Mouse (Mus musculus) gastrocnemius, adult 2 months (tissue): Measurements from ENCODE around the gene Cemip. TPM values are rescaled to one million over a fixed set of nuclear protein-coding genes. Genes with fewer than 3 reads are reported as not detected.

Experiments
- DNase-seq: peaks from one replicate; pipeline ENCODE4 v3.0.0; 2022
- H3K27ac ChIP-seq: fragments of 200-600 bp; 2 replicates; pipeline ENCODE4 v1.8.1; 2022; ENCODE audit warnings: mild to moderate bottlenecking
- H3K4me3 ChIP-seq: fragments of 200-600 bp; 2 replicates; pipeline ENCODE4 v1.8.1; 2022; ENCODE audit warnings: mild to moderate bottlenecking, moderate library complexity
- CTCF ChIP-seq: fragments of 200-600 bp; IDR thresholded peaks from 2 replicates; pipeline ENCODE4 v1.8.1; 2022; ENCODE audit warnings: antibody characterized with exemption, mild to moderate bottlenecking, moderate library complexity
- intact Hi-C: fragments of 180-260 bp; cut with DNase I; formaldehyde crosslinking; loops from one replicate; pipeline ENCODE4 v1.15.1; 2025
- total RNA-seq, 2 experiments: library from RNA; stranded (reverse); gene quantifications; 2 replicates each; pipeline ENCODE4 v1.2.3; 2021

The Cemip gene
- total RNA-seq, 2 experiments from 2014 or later = not detected

- H3K27ac ChIP-seq = peak overlapping the region; percentile 75
- 0 out of 2 replicates have a peak, but pooled peaks have one; percentile 12 for TF ChIP-seq CTCF
- no peak for DNase-seq
- intact Hi-C loops = no loop called here
- no peak overlapping the region for H3K4me3 ChIP-seq
Measured at GRCm38 (mm10) chr7:83966047-83966818, 120.1 kb downstream of the Cemip start.

GRCm38 (mm10) chr7:83965181-83965580 lies 121.1 kb downstream of the Cemip start:
- no peak for TF ChIP-seq CTCF
- Histone ChIP-seq H3K27ac (peak overlapping the region; percentile 75), H3K4me3 (no peak overlapping the region)
- intact Hi-C loops = no loop called here
- no peak for DNase-seq

- intact Hi-C loops = loop anchor here (5.0 kb wide), 1 partner anchor 115 kb away; no protein-coding TSS in a partner anchor
- TF ChIP-seq CTCF = no peak
- Histone ChIP-seq H3K27ac (peak overlapping the region; percentile 86), H3K4me3 (no peak overlapping the region)
- DNase-seq = peak; percentile 83
Measured at GRCm38 (mm10) chr7:83952511-83952910, 133.8 kb downstream of the Cemip start.

DNA sequence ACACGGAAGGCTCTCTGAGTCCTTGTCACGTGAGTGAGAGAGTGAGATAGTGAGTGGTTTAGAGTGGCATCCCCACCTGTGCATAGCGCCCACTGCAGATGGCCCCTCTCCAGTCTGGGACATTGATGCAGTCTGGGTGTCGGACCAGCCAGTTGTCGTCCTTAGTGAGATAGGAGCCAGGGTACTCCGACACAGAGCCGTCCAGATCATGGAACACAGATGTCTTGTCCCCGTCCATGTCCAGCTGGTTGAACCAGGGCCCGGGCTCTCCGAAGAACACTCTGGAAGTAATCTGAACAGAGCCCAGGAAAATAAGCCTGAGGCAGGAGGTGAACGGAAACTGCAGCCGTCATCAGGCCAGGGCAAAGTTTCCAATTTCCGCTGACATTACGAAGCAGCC lies 135.0 kb downstream of the Cemip start:
- no peak for TF ChIP-seq CTCF
- intact Hi-C loops = loop anchor here (5.0 kb wide), 1 partner anchor 116 kb away; no protein-coding TSS in a partner anchor

GRCm38 (mm10) chr7:83949662-83950061 lies 136.6 kb downstream of the Cemip start:
- Histone ChIP-seq H3K27ac (no peak overlapping the region), H3K4me3 (no peak overlapping the region)
- no peak for TF ChIP-seq CTCF
- no peak for DNase-seq
- intact Hi-C loops = loop anchor here (5.0 kb wide), 1 partner anchor 118 kb away; no protein-coding TSS in a partner anchor

More for the DNA sequence above, 135.0 kb downstream of the Cemip start:
- DNase-seq = peak; percentile 84
- Histone ChIP-seq H3K27ac (peak overlapping the region; percentile 86), H3K4me3 (no peak overlapping the region)

DNA sequence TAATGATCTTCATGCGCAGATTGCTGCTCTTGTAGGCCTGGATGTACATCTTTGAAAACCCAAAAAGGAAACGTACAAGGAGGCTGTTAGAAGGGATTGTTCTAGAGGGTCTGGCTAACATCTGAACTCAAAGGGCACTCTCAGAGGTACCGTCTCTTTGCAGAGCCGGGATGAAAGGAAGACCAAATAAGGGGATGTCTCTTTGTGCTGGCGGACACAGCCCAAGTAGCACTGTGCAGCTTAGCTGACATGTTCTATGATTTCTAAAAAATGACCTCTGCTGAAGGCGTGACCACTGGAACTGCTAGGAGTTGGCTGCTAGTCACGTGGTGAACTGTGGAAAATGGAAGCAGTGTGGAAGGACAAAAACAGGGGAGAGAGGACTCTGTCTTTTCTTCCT lies 137.6 kb downstream of the Cemip start:
- DNase-seq = no peak
- no peak for TF ChIP-seq CTCF
- intact Hi-C loops = no loop called here
- H3K27ac ChIP-seq = 0 out of 2 replicates have a peak overlapping the region, but pooled peaks have one; percentile 38
- no peak overlapping the region for H3K4me3 ChIP-seq

GRCm38 (mm10) chr7:83941701-83942101 lies 144.6 kb downstream of the Cemip start:
- peak; percentile 65 for DNase-seq
- no peak for TF ChIP-seq CTCF
- H3K27ac ChIP-seq = no peak overlapping the region
- H3K4me3 ChIP-seq = no peak overlapping the region
- intact Hi-C loops = no loop called here

GRCm38 (mm10) chr7:83940136-83940535 lies 146.2 kb downstream of the Cemip start:
- H3K27ac ChIP-seq = no peak overlapping the region
- TF ChIP-seq CTCF = no peak
- intact Hi-C loops = no loop called here
- no peak for DNase-seq
- H3K4me3 ChIP-seq = no peak overlapping the region

- no peak overlapping the region for H3K27ac ChIP-seq
- no peak for TF ChIP-seq CTCF
Measured at GRCm38 (mm10) chr7:83939017-83939721, 147.1 kb downstream of the Cemip start.

DNA sequence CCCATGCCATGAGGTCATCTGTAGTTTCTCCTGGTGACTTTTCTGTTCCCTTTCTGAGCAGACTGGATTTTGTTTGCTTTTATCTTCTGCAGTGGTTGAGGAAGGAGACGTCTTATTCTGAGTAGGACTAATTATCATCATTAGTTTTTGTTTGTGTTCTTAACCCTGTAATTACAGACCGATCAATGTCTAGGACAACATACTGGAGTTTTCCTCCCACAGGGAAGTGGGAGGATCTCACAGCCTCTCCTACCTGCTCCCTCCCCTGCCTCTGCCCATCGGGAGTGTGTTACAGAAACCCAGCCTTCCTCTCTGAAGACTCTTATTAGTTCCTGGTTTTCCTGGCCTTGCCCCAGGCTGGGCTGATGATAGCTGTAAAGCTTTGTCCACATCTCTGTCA lies 164.7 kb downstream of the Cemip start:
- H3K27ac ChIP-seq = no peak overlapping the region
- no peak overlapping the region for H3K4me3 ChIP-seq
- no peak for DNase-seq
- intact Hi-C loops = no loop called here
- TF ChIP-seq CTCF = no peak

More at GRCm38 (mm10) chr7:83939017-83939721, 147.1 kb downstream of the Cemip start:
- intact Hi-C loops = no loop called here
- H3K4me3 ChIP-seq = no peak overlapping the region
- DNase-seq = no peak

- intact Hi-C loops = no loop called here
- no peak for TF ChIP-seq CTCF
- no peak overlapping the region for H3K27ac ChIP-seq
- DNase-seq = no peak
- no peak overlapping the region for H3K4me3 ChIP-seq
Measured at GRCm38 (mm10) chr7:83920241-83920640, 166.1 kb downstream of the Cemip start.

GRCm38 (mm10) chr7:83914566-83914965 lies 171.7 kb downstream of the Cemip start:
- Histone ChIP-seq H3K27ac (no peak overlapping the region), H3K4me3 (no peak overlapping the region)
- DNase-seq = peak; percentile 80
- TF ChIP-seq CTCF = peak; percentile 95
- intact Hi-C loops = loop anchor here (1.0 kb wide), 3 partner anchors 172 to 442 kb away; partner anchors contain the start of gene Cemip

DNA sequence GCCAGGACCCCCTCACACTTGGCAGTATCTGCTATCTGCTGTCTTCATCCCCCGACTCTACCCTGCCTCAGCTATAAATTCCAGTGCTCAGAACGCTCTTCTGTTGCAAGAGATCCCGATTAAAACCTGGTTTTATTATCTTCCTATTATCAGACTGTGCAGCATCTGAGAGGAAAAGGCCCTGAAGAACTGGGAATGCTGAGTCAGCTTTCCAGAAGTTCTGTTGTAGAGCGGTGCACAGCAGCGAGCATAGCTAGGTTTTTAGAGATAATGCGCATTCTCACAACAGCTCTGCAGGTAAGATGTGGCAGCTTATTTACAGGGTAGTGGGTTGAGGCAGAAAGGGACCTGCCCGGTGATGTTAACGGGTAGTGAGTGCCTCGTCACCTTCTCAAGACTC lies 172.3 kb downstream of the Cemip start:
- DNase-seq = no peak
- Histone ChIP-seq H3K4me3 (no peak overlapping the region), H3K27ac (no peak overlapping the region)
- no peak for TF ChIP-seq CTCF
- intact Hi-C loops = loop anchor here (1.0 kb wide), 3 partner anchors 172 to 442 kb away; partner anchors contain the start of gene Cemip
